Mouse (Mus musculus) adipocyte (in vitro differentiated cells): ENCODE measurements around the gene Tspan18.

ENCODE experiments used
- DNase-seq: peaks from one replicate; pipeline ENCODE4 v3.0.0-alpha.2; 2016; ENCODE audit warnings: low spot score

Tspan18 gene

DNA sequence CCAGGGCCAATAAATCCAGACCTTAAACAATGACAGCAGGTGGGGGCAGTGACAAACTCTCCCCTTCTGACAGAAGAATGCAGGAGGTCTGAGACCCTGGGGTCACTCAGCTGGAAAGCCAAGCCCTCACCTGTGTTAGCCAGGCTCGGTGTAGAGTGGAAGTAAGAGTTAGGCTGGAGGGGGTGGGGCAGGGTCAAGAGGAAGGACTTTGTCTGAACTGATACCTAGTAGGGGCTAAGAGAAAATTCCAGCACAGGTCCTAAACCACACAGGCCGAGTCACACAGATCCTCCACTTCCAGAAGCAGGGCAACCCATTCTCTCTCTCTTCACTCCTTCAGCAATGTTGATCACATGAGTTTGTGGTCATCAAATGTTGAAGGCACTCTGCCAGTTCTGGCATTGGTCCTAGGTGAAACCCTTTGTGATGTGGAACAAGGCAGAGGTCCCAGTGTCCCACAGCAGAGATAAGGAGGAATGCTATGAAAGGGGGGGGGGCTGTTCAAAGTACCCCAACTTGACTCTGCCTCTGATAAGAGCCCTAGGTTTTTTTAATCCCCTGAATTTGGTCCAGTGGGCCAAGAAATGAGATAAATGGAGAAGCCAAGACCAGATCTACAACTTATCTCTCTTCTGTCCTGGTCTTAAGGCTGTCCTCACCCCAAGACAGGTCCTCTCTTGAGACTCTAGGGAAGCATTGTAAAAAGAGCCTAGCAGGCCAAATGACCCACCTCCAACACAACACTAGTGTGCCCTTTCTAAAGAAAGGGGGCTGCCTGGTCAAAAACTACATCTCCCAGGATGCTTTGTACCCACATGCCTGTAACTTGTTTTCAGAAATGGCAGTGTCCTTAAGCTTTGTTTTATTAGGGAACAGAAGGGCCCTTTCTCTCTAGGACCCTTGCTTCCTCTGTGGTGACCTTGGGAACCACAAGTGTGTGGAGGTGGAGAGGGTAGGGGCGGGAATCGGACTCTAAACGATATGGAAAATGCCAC, 71.7 kb downstream of the Tspan18 start:
- DNase-seq, result peak; percentile 13

- DNase-seq, result no peak
Measured at GRCm38 (mm10) chr2:93261521-93262290, 72.6 kb downstream of the Tspan18 start.

DNA sequence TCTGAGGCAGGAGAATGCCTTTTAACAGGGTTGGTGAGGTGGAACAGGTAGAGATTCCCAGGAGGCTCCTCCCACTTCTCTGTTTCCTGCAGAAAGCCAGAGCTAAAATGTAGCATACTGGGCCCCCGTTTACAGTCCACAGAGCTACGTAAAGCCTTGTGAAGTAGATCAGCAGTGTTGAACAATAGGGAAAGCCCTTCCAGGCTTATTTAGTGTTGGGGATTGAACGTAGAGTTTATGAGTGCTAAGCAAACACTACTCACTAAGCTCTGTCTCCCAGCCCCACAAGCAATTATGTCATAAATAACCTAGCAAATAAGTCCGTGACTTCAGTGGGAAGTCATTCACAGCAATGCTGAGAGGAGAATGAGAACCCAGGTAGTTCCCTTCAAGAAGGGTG, 76.7 kb downstream of the Tspan18 start:
- DNase-seq, result no peak

- no peak for DNase-seq
Measured at GRCm38 (mm10) chr2:93256735-93257405, 77.4 kb downstream of the Tspan18 start.

- no peak for DNase-seq
Measured at GRCm38 (mm10) chr2:93252356-93252755, 81.9 kb downstream of the Tspan18 start.

GRCm38 (mm10) chr2:93250611-93251010, 83.7 kb downstream of the Tspan18 start:
- no peak for DNase-seq

- DNase-seq, result no peak
Measured at GRCm38 (mm10) chr2:93249058-93249457, 85.2 kb downstream of the Tspan18 start.

DNA sequence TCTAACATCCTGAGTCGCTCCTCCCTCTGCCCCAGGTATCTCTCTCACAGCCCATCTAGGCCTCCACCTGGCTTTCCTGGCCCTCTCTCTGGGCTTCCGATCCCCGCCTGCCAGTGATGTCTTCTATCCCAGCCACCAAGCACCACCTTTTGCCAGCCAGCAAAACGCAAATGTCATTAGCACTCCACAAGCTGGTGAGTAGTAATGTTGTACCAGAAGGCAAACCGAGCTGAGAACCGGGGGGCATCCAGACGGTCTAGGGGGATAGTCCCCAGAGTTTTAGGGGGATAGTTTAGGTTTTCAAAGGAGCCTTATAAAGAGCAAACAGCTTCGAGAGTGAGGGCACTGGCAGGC, 90.2 kb downstream of the Tspan18 start:
- no peak for DNase-seq

- no peak for DNase-seq
Measured at GRCm38 (mm10) chr2:93243439-93244089, 90.7 kb downstream of the Tspan18 start.

- no peak for DNase-seq
Measured at GRCm38 (mm10) chr2:93242166-93242565, 92.1 kb downstream of the Tspan18 start.

- DNase-seq, result no peak
Measured at GRCm38 (mm10) chr2:93238864-93239263, 95.4 kb downstream of the Tspan18 start.

DNA sequence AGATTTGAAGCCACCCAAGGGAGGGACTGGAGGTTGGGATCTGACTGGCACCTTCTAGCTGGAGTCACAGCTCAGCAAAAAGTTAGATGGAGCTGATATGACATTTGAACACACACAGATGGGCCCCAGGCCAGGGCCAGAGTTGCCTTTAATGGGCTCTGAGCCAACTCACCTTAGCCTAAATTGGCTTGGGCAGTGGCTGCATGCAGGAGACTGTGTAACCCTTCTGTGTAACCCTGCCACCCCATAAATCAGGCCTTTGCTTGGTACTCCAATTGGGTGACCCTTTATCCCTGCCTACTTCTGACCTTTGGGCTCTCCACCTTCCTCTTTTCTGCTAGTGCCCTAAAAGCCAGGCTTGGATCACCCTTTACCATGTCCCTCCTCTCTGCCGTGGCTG, 97.2 kb downstream of the Tspan18 start:
- no peak for DNase-seq

- DNase-seq, result no peak
Measured at GRCm38 (mm10) chr2:93232141-93232540, 102.2 kb downstream of the Tspan18 start.

GRCm38 (mm10) chr2:93228480-93228824, 105.9 kb downstream of the Tspan18 start:
- no peak for DNase-seq

DNA sequence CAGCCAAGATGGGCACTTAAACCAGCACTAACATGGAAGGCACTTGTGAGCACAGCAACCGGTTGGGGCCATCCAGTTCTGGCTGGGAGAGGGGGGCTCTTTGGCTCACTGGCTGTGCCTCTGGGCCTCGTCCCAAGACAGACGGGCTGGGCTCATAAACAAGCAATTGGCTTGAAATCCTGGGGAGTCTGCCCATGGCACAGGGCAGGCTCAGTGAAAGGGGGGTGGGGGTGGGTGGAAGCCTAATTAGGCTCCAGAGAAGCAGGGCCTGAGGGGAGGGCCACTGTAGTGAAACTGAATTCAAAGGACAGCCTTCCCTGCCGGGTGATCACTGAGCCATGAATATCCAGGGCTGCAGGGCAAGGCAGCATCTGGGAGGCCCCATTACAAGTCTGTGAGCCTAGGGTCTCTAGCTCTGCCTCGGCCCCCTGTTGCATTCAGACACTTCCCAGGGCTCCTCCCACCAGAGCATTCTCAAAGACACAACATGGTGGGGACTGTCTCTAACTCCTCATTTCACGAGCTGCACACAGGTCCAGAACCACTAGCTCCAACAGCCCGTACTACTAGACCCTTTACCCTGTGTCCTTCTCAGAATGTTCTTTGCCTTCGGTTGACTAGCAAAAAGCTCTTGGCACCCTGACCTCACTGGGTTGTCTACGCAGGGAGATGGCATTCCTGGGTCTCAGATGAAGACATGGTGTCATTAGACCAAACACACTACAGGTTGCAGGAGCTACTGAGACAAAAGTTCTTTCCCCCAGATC, 106.4 kb downstream of the Tspan18 start:
- DNase-seq, result no peak

DNA sequence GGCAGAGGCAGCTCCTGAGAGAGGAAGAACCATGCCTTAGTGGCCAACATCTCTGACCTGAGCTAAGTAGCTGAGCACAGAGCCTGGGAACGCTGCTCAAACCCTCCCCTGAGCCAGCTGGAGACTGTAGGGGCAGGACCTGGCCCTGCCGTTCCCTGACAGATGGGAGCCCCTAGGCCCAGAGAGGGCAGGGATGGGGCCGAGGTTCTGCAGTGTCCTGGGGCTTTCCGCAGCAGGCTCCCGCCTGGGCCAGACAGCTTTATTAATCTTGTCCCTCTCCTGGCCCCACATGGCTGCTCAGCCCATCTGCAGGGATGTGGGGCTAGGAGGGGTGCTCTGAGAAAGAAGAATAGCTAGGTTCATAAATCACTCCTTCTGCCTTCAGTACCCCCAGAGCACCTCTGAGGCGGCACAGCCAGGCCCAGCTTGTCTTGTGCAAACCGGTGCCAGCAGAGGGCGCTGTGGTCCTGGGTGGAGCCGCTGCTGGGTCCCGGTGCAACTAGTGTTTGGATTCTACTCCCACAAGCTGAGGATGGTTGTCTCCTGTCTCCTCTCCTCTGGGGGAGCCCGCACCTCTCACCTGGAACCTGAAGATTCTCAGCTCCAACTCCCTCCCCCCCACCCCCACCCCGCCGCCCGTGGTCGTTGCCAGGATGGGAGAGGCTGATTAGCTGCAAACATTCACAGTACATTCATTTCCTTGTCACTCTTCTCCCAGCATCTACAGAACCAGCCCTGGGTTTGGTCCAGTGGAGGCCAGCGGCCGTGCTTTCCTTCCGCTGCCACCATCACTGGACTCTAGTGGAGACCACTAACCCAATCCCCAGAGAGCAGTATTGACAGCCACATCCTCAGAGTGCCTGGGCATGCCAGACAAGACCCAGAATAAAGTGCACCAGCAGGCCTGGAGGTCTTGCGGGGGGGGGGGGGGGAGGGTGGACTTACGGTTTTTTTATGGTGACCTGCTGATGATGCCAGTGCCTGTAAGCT, 107.4 kb downstream of the Tspan18 start:
- peak; percentile 12 for DNase-seq

DNA sequence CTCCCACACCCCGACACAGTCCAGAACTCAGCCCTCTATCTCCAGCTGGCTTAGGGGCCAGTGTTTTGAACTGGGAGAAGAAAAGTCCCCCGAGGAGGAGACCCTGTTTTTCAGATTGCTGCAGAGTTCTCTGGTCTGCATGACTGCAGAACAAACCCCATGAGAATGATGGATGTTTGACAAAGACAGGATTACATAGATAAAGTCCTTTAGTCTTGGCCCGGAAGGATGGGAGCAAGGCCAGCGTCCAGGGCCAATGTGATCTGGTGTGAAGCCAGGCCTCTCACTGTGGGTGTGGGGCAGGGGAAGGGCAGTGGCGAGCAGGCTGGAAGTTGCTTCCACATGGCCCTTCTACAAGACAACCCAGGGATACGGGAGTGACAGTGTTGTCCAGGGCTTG, 110.8 kb downstream of the Tspan18 start:
- no peak for DNase-seq

DNA sequence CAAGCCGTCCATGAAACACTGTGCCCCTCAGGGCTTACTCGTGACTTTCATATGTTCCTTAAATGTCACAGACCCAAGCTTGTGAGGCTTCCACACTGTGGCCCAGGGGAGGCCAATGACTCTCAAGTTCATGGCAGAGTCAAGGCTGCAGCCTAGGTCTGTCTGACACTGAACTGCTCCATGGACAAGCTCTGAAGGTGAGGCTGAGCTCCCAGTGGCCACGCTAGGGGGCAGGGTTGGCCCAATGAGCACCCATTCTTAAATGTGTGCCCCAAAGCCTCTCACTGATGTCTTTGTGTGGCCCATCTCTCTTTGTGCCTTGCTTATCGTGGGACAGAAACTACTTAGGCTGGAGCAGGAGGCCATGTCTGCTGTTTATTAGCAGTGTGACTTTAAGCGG, 113.9 kb downstream of the Tspan18 start:
- DNase-seq, result no peak

DNA sequence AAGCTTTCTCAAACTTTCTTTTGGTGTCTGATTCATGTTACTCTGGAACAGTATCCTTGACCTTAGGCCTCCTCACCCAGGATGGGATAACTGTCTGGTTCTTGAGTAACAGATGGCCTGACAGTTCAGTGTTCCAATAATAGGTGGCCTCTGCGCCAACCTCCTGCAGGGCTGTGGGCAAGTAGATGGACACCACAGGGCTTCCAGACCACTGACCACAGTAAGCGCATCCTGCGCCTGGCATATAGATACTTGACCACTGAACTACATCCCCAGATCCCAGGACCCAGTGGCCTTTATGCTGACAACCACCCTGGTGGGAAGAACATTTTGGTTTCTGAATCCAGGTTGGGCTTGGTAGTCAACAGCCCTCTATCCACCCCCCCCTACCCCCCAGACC, 114.7 kb downstream of the Tspan18 start:
- no peak for DNase-seq

GRCm38 (mm10) chr2:93218353-93218990, 115.8 kb downstream of the Tspan18 start:
- no peak for DNase-seq
